Mouse (Mus musculus) heart, postnatal 14 days (tissue): ENCODE measurements at regions not wholly inside any gene's neighbourhood (a gene's known extent, or its start where the extent isn't known, plus 50 kb on each side); places are given as distances from the start of the nearest gene placed in this dataset.

Experiments
- DNase-seq, 2 experiments: peaks; one replicate each; pipeline ENCODE4 v3.0.0; 2021 to 2022
- intact Hi-C: fragments of 180-260 bp; cut with DNase I; formaldehyde crosslinking; loops from one replicate; pipeline ENCODE4 v1.15.1; 2025

- intact Hi-C loops: no loop called here
- no peak for DNase-seq
These were observed 654.8 kb upstream of the Mef2c start for GRCm38 (mm10) chr13:82849037-82849436.

DNA sequence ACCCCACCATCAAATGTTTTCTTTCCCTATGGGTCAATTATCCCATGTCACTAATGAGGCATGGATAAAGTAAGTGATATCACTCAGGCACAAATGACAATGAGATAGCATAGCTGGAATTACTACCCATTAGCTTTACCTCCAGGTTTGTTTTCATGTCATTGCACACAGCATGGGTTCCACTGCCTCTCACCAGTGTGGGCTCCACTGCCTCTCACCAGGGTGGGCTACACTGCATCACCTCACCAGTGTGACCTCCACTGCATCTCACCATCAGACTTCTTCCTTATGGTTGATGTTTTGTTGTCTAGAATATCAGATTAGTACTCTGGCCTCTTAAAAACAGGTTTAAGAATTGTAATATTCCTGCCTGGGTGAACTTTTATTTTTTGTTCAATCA lies 634.0 kb upstream of the Mef2c start:
- intact Hi-C loops: no loop called here
- no peak for DNase-seq

DNA sequence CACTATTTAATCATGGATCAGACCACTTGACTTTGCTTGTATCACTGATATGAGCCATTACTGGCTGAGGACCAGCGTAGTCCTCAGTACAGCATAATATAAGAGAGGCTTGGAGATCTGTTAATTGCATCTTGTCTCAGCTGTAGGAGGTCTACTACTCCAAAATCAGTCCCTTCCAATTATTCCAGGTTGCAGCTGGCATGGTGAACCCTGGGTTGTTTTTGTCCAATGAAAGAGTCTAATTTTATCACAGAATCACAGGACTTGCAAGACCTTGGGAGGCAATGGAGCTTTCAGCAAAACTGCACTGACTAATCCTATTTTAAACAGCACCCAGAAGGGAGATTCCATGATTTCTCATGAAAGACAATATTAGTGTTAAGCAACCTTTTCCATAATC lies 629.7 kb upstream of the Mef2c start:
- intact Hi-C loops: no loop called here
- no peak for DNase-seq

- intact Hi-C loops: no loop called here
- no peak for DNase-seq
These were observed 620.5 kb upstream of the Mef2c start for GRCm38 (mm10) chr13:82883368-82883767.

DNA sequence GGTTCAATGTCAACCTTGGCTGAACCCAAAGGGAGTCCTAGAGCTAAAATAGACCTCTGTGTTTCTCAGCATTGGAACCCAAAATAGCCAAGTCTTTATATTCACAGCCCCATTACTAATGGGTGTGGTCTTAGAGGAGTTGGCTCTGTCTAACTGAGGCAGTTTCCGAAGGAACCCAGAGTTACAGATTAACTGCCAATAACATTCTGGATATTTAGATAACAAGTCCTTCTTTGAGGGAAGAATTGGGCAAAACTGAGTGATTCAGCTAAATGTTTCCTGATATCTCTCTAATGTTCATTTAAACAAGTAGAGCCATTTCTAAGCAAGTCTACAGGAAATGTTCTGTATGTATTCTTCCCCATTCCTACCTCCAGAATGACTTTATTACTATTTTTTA lies 615.1 kb upstream of the Mef2c start:
- no peak for DNase-seq
- intact Hi-C loops: no loop called here

- peak; percentile 29 to 44 for DNase-seq
- intact Hi-C loops: no loop called here
These were observed 611.1 kb upstream of the Mef2c start for GRCm38 (mm10) chr13:82892731-82893130.

- intact Hi-C loops: no loop called here
These were observed 604.1 kb upstream of the Mef2c start for GRCm38 (mm10) chr13:82899686-82900085.

GRCm38 (mm10) chr13:82902160-82902559 lies 601.7 kb upstream of the Mef2c start:
- intact Hi-C loops: no loop called here
- no peak for DNase-seq

More at GRCm38 (mm10) chr13:82899686-82900085, 604.1 kb upstream of the Mef2c start:
- no peak for DNase-seq

DNA sequence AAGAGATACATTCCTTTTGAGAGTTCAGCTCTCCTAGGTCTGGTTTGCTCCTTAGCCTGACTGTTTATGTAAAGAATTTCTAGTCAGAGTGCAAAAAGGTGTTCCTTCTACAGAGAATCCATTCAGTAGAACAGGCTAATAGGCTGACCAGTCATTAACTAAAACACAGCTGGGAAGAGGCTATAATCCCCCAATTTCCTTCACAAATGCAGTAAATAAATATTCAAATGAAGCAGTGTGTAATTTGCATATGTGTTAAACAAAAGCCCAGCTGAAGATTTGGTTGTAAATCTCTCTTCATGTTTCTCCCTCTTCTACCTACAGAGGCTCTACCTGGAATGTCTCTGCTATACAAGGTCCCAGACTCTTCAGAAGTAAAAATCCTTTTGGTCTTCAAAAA lies 600.2 kb upstream of the Mef2c start:
- intact Hi-C loops: no loop called here

GRCm38 (mm10) chr13:82907689-82908088 lies 596.1 kb upstream of the Mef2c start:
- intact Hi-C loops: no loop called here
- DNase-seq: no peak

More for the DNA sequence above, 600.2 kb upstream of the Mef2c start:
- DNase-seq: no peak

DNA sequence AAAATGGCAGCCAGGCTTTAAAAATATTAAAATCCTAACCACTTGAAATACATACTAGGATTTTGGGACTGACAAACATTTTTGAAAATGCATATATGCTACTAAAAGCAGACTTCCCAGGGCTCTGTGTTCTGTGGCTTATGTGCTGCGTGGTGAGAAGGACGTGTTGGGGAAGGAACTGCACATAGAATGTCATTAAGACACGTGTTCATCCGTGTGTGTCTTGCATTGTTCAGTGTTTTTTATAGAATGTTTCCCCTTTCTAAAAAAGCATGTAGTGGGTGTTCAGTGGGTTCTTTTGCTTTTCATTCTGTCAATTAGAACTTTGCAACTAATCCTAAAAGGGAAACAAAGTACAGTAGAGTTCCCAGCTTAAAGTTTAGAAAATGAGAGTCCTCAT lies 594.7 kb upstream of the Mef2c start:
- intact Hi-C loops: no loop called here
- no peak for DNase-seq

- intact Hi-C loops: no loop called here
These were observed 591.0 kb upstream of the Mef2c start for GRCm38 (mm10) chr13:82912859-82913258.

GRCm38 (mm10) chr13:82915194-82915593 lies 588.6 kb upstream of the Mef2c start:
- no peak for DNase-seq
- intact Hi-C loops: no loop called here

More at GRCm38 (mm10) chr13:82912859-82913258, 591.0 kb upstream of the Mef2c start:
- DNase-seq: no peak

GRCm38 (mm10) chr13:82930010-82930409 lies 573.8 kb upstream of the Mef2c start:
- intact Hi-C loops: no loop called here
- no peak for DNase-seq

DNA sequence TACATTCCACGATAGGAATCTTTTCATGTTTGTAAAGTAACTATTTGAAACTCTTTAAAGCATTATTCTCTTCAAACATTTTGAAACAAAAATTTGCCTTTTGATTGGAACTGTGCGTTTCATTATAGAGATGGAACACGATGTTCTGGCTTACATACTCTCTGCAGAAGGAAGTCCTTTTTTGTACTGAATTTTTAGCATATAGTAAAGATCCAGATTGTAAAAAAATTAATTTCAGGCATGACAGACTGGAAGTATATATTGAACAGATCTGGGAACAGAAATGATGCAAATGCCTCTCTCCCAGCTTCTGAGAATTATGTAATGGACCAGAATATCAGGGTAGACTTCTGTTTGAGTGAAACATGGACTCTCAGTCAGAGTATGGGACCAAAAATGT lies 566.0 kb upstream of the Mef2c start:
- intact Hi-C loops: no loop called here
- no peak for DNase-seq

- intact Hi-C loops: no loop called here
- peak in 1 of 2 experiments; percentile 4 for DNase-seq
These were observed 561.0 kb upstream of the Mef2c start for GRCm38 (mm10) chr13:82942691-82943341.

GRCm38 (mm10) chr13:82946931-82947330 lies 556.9 kb upstream of the Mef2c start:
- intact Hi-C loops: no loop called here
- no peak for DNase-seq

- intact Hi-C loops: no loop called here
- peak in 1 of 2 experiments; percentile 1 for DNase-seq
These were observed 554.3 kb upstream of the Mef2c start for GRCm38 (mm10) chr13:82949541-82949940.

DNA sequence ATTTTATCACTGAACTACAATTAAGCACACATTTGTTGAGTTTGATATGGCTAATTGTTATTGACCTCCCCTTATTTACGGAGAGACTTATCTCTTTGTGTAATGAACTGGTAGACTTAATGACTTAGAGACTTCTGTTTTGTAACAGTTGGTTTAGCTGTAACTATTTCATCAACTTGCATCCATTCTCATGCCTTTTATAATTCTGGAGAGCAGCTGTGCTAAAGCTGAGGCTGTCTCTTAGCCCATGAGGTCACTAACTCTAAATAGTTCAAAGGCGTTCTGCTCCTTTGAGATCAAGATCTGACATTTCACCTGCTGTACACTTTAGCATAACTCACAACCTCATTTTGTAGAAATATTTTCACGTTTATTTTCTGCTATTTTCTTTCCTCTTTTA lies 541.5 kb upstream of the Mef2c start:
- no peak for DNase-seq
- intact Hi-C loops: no loop called here

DNA sequence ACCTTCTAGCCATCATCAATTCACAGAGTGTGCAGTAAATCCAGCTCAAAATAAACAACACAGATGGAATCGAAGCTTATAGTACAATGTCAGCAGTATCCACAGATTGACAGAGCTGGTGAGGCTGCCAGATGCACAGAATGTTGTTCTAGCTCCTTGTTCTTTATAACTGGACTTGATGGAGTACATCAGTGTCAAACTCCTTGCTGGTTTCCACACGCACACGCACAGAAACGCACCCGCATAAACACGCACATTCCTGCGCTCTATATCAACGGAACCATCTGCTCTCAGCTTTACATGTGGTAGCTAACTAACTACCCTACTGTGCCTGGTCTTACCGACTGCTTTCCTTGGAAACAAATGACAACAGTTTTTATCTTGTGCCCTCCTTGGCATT lies 532.1 kb upstream of the Mef2c start:
- DNase-seq: no peak
- intact Hi-C loops: no loop called here

DNA sequence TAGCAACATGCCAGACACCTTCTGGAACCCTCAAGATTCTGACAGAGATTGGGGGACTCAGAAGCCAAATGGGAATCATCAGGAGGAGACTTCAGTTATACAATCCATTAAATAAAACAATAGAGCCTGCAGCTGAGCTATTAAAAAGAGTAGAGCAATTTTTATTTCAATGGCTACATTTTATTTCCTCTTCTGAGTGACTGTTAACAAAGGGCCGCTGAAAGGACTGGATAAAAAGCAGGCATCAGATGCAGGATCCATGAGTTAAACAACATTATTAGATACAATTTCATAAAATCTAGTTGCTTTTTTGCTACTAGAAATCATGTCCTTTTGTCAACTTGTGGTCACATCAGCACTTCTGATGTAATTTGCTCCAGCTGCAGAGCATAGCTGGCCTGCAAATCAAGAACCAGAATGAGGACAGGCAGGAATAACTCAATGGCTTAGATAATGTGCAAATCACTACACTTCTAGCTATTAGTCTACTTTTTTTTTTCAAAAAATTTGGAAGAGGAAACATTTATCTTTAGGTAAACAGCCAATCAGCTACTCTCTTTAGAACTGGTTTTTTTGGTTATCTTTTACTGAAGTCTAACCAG lies 529.5 kb upstream of the Mef2c start:
- intact Hi-C loops: no loop called here
- no peak for DNase-seq

- intact Hi-C loops: no loop called here
- no peak for DNase-seq
These were observed 502.7 kb upstream of the Mef2c start for GRCm38 (mm10) chr13:83001118-83001517.
